Mouse (Mus musculus): ENCODE measurements around the gene Wdr1. TPM values are rescaled to one million over a fixed set of nuclear protein-coding genes. Genes with fewer than 3 reads are reported as not detected.

Gene Wdr1
- polyA plus RNA-seq, 1 experiment from 2014 or later: 221 TPM

DNA sequence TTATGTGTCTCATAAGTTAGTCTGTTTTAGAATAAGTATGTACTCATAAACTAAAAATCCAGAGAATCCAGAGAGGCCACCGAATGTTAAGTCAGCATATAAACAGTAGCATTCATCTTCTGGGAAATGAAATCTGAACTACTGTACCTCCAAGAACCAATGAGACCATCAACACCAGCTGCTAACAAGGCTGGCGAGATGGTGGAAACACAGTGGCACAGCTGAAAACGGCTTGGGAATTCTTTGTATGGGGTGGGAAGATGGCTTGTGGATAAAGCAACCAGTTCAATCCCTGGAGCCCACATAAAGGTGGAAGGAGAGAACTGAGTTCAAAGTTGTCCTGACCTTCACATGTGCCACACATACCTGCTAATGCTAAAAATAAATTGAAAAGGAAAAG lies 10.4 kb downstream of the Wdr1 start:
- no peak for ATAC-seq
- Histone ChIP-seq H3K36me3 (ENCODE audit: control insufficient read depth, insufficient read depth, low read length) (peaks cover 17% of the 10 kb centered on the region), H3K9ac (ENCODE audit: low read depth, low read length) (no peak overlapping the region), H3K4me2 (ENCODE audit: low read length) (no peak overlapping the region), H3K27ac (ENCODE audit: low read length) (no peak overlapping the region), H3K9me3 (replicated peaks; ENCODE audit: control insufficient read depth, low read length, poor library complexity, severe bottlenecking) (no peaks in the 10 kb centered on the region), H3K4me1 (ENCODE audit: control insufficient read depth, insufficient read depth, low read length) (no peaks in the 10 kb centered on the region), H3K27me3 (ENCODE audit: control insufficient read depth, insufficient read depth, low read depth, low read length) (no peaks in the 10 kb centered on the region), H3K4me3 (ENCODE audit: low read depth, low read length) (no peak overlapping the region)
- 88% methylated on average over 3 of the region's 3 CpGs for WGBS

DNA sequence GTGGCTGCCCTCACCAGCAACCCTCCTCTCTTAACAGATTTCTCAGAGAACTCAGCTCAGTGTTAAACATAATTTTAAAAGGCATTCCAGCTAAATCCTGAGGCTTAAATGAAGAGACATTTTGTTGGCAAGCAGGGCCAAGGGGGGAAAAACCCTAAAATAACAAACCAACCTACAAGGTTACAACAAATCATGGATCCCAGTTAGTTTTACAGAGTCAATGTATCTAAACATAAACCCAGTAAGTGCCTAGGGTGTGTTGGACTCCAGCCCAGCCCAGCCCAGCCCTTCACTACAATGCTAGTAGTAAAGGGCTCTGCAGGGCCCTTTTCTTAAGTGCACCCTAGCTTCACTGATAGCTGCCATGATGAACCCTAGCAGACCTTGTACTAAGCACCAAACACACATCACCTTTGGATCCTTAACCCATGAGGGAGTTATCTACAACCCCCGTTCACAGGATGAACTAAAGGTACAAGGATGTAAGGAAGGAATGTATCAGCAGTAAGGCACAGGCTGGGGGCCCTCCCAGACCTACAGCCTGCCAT lies 12.7 kb downstream of the Wdr1 start:
- H3K27ac ChIP-seq (ENCODE audit: low read length): 0 out of 2 replicates have a peak overlapping the region, but pooled peaks have one; percentile 30
- no peak overlapping the region for H3K4me2 ChIP-seq (ENCODE audit: low read length)
- H3K4me1 ChIP-seq (ENCODE audit: control insufficient read depth, insufficient read depth, low read length): no peaks in the 10 kb centered on the region
- H3K4me3 ChIP-seq (ENCODE audit: low read depth, low read length): no peak overlapping the region
- H3K36me3 ChIP-seq (ENCODE audit: control insufficient read depth, insufficient read depth, low read length): peaks cover 31% of the 10 kb centered on the region
- no peaks in the 10 kb centered on the region for H3K27me3 ChIP-seq (ENCODE audit: control insufficient read depth, insufficient read depth, low read depth, low read length)
- H3K9me3 ChIP-seq (replicated peaks; ENCODE audit: control insufficient read depth, low read length, poor library complexity, severe bottlenecking): no peaks in the 10 kb centered on the region
- no peak for ATAC-seq
- WGBS: 97% methylated on average over 1 of the region's 1 CpGs
- no peak overlapping the region for H3K9ac ChIP-seq (ENCODE audit: low read depth, low read length)

DNA sequence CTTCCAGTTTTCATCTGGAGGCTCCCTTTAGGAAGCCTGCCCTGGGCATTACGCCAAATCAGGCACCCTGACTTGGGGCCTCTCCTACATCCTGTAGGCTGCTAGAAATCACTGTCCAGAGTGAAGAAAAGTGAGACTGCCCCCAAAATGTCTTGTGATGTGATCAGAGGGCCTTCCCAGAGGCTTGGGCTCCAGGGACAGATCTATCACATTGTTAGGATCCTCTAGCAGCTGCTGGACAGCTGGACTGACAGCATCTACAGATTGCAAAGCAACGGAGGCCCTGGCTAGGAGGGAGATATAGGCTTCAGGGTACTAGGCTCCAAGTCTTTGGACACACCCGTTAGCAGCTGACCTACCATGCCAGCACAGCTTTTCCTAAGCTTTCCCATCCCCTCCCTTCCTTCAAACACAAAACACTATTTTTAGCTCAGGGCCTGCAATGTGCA lies 13.5 kb downstream of the Wdr1 start:
- Histone ChIP-seq H3K36me3 (ENCODE audit: control insufficient read depth, insufficient read depth, low read length) (peaks cover 34% of the 10 kb centered on the region), H3K27me3 (ENCODE audit: control insufficient read depth, insufficient read depth, low read depth, low read length) (no peaks in the 10 kb centered on the region), H3K4me1 (ENCODE audit: control insufficient read depth, insufficient read depth, low read length) (no peaks in the 10 kb centered on the region), H3K9me3 (replicated peaks; ENCODE audit: control insufficient read depth, low read length, poor library complexity, severe bottlenecking) (no peaks in the 10 kb centered on the region), H3K9ac (ENCODE audit: low read depth, low read length) (no peak overlapping the region), H3K4me2 (ENCODE audit: low read length) (no peak overlapping the region), H3K4me3 (ENCODE audit: low read depth, low read length) (no peak overlapping the region), H3K27ac (ENCODE audit: low read length) (no peak overlapping the region; the same call in 1 of the 2 replicates)
- ATAC-seq: no peak; the same call in 1 of the 2 replicates
- 73% methylated on average over 3 of the region's 3 CpGs for WGBS

DNA sequence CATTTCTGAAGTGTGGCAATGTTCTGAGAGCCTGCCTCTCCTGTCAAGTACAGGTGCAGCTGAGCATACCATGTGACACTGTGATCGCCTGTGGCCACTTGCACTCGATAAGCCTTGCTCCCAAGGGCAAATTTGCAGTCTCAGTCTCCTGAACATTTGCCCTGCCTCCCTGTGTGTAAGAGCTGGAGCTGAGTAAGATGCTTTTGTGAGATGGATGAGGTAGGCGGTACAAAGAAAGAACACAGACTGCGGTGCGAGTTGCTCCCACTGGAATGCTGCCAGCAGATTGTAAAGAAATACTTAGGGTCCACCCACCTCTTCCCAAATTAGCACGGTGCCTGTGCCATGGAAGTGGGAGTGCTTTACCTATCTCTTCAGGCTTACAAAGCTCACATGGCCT lies 15.6 kb downstream of the Wdr1 start:
- H3K4me1 ChIP-seq (ENCODE audit: control insufficient read depth, insufficient read depth, low read length): no peaks in the 10 kb centered on the region
- 64% methylated on average over 6 of the region's 6 CpGs for WGBS

DNA sequence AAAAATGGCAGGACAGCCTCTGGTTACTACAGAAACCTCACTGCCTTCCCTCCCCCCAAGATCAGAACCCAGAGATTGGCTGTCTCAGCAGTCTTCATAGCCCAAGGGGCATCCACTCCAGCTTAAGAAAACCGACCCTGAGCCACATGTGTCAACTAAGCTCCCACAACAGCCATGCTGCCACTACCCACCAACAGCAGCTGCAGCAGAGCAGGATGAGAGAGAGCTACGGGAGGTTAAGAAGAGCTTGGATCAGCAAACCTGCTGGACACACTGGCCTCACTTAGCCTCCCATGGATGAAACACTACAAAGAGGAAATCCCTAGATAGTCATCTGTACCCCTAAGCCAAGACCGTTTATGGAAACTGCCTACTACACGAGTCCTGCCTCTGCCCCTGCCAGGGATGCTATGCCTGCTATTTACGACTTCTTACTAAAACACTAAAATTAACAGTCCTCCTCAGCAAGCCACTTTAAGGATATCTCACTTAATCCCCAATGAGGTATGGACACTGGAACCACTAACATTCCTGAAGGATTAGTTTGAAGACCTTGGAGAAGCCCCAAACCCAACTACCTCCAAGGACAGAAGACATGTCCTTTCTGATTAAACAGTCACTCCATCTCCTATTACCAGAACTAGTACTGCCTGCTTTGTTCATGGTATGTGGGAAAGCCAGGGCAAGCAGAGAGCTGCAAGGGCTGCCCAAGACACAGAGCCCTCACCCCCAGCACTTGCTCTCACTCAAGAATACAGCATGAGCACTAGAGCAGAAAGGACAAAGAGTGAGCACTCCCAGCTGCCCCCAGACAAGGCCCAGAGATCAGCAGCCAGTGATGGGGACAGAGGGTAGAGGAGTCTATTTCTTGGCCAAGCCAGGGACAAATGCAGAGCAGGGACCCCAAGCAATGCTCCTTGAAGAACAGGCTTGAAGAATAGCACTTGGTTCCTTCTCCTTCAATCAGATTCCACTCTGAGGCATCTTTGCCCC lies 18.3 kb downstream of the Wdr1 start:
- Histone ChIP-seq H3K4me1 (ENCODE audit: control insufficient read depth, insufficient read depth, low read length) (no peaks in the 10 kb centered on the region), H3K9me3 (replicated peaks; ENCODE audit: control insufficient read depth, low read length, poor library complexity, severe bottlenecking) (no peaks in the 10 kb centered on the region), H3K36me3 (ENCODE audit: control insufficient read depth, insufficient read depth, low read length) (peaks cover 72% of the 10 kb centered on the region), H3K27me3 (ENCODE audit: control insufficient read depth, insufficient read depth, low read depth, low read length) (no peaks in the 10 kb centered on the region), H3K27ac (ENCODE audit: low read length) (no peak overlapping the region), H3K9ac (ENCODE audit: low read depth, low read length) (no peak overlapping the region), H3K4me3 (ENCODE audit: low read depth, low read length) (no peak overlapping the region), H3K4me2 (ENCODE audit: low read length) (no peak overlapping the region)
- 82% methylated on average over 5 of the region's 5 CpGs for WGBS
- no peak for ATAC-seq

More for the DNA sequence above, 15.6 kb downstream of the Wdr1 start:
- no peak for ATAC-seq
- H3K4me3 ChIP-seq (ENCODE audit: low read depth, low read length): no peak overlapping the region
- peaks cover 53% of the 10 kb centered on the region for H3K36me3 ChIP-seq (ENCODE audit: control insufficient read depth, insufficient read depth, low read length)
- no peaks in the 10 kb centered on the region for H3K9me3 ChIP-seq (replicated peaks; ENCODE audit: control insufficient read depth, low read length, poor library complexity, severe bottlenecking)
- H3K27ac ChIP-seq (ENCODE audit: low read length): no peak overlapping the region
- H3K4me2 ChIP-seq (ENCODE audit: low read length): no peak overlapping the region
- no peak overlapping the region for H3K9ac ChIP-seq (ENCODE audit: low read depth, low read length)
- no peaks in the 10 kb centered on the region for H3K27me3 ChIP-seq (ENCODE audit: control insufficient read depth, insufficient read depth, low read depth, low read length)

DNA sequence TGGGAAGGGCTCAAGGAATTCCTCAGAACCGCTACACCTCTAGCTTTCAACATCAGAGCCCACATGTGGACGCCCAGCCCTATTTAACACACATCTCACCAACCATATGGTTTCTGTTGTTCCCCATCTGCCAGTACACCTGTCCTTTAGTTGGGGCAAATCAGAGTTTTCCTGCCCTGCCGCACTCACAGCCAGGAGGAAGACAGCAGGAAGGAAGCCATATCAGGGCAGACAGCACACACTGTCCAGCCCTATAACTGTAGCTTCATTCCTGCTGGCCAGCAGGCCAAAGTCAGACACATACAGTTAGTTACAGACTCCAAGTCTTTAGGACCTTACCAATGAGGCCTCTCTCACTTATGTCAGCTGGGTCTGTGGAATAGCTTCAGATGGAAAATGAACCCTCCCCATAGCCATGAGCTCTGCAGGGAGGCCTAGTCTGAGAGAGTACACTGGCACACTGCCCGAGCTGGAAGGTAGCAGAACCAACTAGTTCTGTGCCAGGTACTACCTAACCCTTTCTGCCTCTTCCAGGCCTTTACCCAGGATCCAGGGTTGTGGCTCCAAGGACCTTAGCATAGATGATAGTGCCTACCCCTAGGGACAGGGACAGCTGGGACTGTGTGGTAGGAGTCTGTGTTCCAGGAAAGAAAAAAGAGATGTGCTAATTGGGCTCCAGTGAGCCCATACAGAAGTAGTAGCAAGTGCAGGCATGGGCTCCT lies 19.4 kb downstream of the Wdr1 start:
- H3K9me3 ChIP-seq (replicated peaks; ENCODE audit: control insufficient read depth, low read length, poor library complexity, severe bottlenecking): no peaks in the 10 kb centered on the region
- no peaks in the 10 kb centered on the region for H3K27me3 ChIP-seq (ENCODE audit: control insufficient read depth, insufficient read depth, low read depth, low read length)
- H3K4me2 ChIP-seq (ENCODE audit: low read length): no peak overlapping the region
- no peak overlapping the region for H3K4me3 ChIP-seq (ENCODE audit: low read depth, low read length)
- H3K27ac ChIP-seq (ENCODE audit: low read length): no peak overlapping the region
- WGBS: 93% methylated on average over 4 of the region's 4 CpGs
- peaks cover 78% of the 10 kb centered on the region for H3K36me3 ChIP-seq (ENCODE audit: control insufficient read depth, insufficient read depth, low read length)
- H3K9ac ChIP-seq (ENCODE audit: low read depth, low read length): no peak overlapping the region
- no peaks in the 10 kb centered on the region for H3K4me1 ChIP-seq (ENCODE audit: control insufficient read depth, insufficient read depth, low read length)
- ATAC-seq: no peak

DNA sequence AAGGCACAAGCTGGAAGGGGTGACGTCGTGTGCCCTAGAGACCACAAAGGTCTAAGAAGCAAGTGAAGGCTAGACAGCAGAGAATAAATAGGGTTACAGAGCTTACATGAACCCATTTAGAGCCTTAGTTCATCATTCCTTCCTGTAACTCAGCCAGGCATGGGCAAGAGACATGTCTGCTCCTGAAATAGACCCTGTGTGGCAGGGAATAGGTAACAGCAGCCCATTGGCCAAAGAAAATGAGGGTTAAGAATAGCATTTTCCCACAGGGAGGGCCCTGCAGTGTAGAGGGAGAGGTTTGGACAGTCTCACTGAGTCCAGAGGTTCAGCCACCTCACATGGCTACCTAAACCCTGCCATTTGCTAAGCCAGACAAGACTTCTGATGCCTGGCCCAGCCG lies 21.3 kb downstream of the Wdr1 start:
- Histone ChIP-seq H3K9ac (ENCODE audit: low read depth, low read length) (no peak overlapping the region), H3K27me3 (ENCODE audit: control insufficient read depth, insufficient read depth, low read depth, low read length) (no peaks in the 10 kb centered on the region), H3K4me3 (ENCODE audit: low read depth, low read length) (no peak overlapping the region), H3K4me1 (ENCODE audit: control insufficient read depth, insufficient read depth, low read length) (no peaks in the 10 kb centered on the region), H3K4me2 (ENCODE audit: low read length) (no peak overlapping the region), H3K36me3 (ENCODE audit: control insufficient read depth, insufficient read depth, low read length) (peaks cover 67% of the 10 kb centered on the region), H3K27ac (ENCODE audit: low read length) (no peak overlapping the region), H3K9me3 (replicated peaks; ENCODE audit: control insufficient read depth, low read length, poor library complexity, severe bottlenecking) (no peaks in the 10 kb centered on the region)
- ATAC-seq: no peak
- WGBS: 92% methylated on average over 3 of the region's 3 CpGs

DNA sequence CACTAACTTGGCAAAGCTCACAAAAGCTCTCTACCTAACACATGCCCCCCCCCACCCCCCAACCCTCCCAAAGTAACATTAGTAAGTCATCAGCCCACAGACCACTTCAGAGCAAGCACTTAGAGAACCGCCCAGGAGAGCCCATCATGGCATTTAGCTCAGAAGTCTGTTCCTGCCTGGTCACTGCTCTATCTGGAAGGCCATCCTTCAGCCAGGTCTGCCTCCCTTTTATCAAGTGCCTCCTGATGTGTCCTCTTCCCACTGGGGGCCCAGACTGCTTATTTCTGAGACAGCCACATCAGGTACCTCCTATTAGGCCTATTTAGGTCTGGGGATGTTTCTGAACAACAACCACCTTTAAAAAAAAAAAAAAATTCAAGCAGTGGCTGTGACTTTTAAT lies 22.1 kb downstream of the Wdr1 start:
- 89% methylated on average over 1 of the region's 1 CpGs for WGBS
- Histone ChIP-seq H3K27ac (ENCODE audit: low read length) (no peak overlapping the region), H3K4me2 (ENCODE audit: low read length) (no peak overlapping the region), H3K4me3 (ENCODE audit: low read depth, low read length) (no peak overlapping the region), H3K9ac (ENCODE audit: low read depth, low read length) (no peak overlapping the region), H3K27me3 (ENCODE audit: control insufficient read depth, insufficient read depth, low read depth, low read length) (no peaks in the 10 kb centered on the region), H3K9me3 (replicated peaks; ENCODE audit: control insufficient read depth, low read length, poor library complexity, severe bottlenecking) (no peaks in the 10 kb centered on the region), H3K4me1 (ENCODE audit: control insufficient read depth, insufficient read depth, low read length) (no peaks in the 10 kb centered on the region), H3K36me3 (ENCODE audit: control insufficient read depth, insufficient read depth, low read length) (peaks cover 71% of the 10 kb centered on the region)
- no peak for ATAC-seq
